ENCODE assay signal across 25 mouse cellular contexts in the genomic region with DNA sequence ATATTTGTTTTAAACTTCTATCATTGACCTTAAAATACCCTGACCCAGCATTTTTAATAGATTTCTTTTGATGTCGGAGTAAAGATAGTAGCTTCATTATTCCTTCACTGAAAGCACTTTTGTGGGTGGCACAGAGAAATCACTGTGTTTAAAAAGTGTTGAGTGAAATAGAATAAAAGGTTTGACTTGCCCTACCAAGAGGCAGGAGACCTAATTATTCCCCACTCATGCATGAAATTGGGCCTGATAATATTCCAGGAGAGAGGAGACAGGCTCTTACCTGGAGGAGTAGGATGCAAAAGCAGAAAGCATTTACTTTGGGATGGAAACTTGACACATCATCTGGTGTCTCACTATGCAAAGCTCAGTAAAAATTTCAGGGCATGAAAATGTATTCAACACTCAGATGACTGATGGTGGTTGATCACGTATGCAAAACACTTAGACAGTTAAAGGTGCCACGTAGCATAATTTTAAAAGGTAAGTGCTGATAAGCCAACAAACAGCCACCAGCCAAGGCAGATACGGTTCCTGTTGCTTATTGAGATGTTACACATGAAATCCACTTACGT.
DNase-seq lines count a peak whose midpoint lies in the region; ATAC-seq and TF ChIP-seq lines count a peak whose summit lies in the region.
"Had no signal": no experiment of that assay in that cellular context is flagged by ENCODE, and none has a peak within 500 bp of the region (broad histone marks: within the 10 kb centered on the region; RNA-seq: fewer than 3 reads in every experiment).

No protein-coding gene starts in this region.

- DNase-seq in forebrain, embryonic 14.5 days (ENCODE audit: low spot score): no peak
- no peak for DNase-seq in kidney, postnatal 25 days
- DNase-seq in brain, embryonic 14.5 days (ENCODE audit: low read depth): peak; percentile 39
- DNase-seq in natural killer cell, adult 2 months (ENCODE audit: low spot score in 2 of 2): no peak
- DNase-seq in left cerebral cortex, adult 18-20 months (ENCODE audit: low spot score in 2 of 2): no peak
- DNase-seq: adrenal gland, postnatal 10 days; cerebellum, adult 18-20 months; cerebellum, adult 9-10 months; cerebellum, postnatal 14 days; gastrocnemius, postnatal 10 days; gastrocnemius, postnatal 36 days; heart, adult 2 months; heart, postnatal 14 days; heart, postnatal 4 days had no signal

- H3K36me3 ChIP-seq in forebrain, embryonic 16.5 days (ENCODE audit: control insufficient read depth, insufficient read depth): no peaks in the 10 kb centered on the region
- no peaks in the 10 kb centered on the region for H3K36me3 ChIP-seq in forebrain, embryonic 14.5 days (ENCODE audit: control insufficient read depth, insufficient read depth, low read length)
- no peaks in the 10 kb centered on the region for H3K36me3 ChIP-seq in kidney, embryonic 15.5 days
- H3K36me3 ChIP-seq: forebrain, embryonic 10.5 days; forebrain, embryonic 15.5 days had no signal

- 73% methylated on average over 5 of the region's 5 CpGs for WGBS in forebrain, embryonic 16.5 days
- WGBS in forebrain, embryonic 14.5 days: 77% methylated on average over 5 of the region's 5 CpGs
- WGBS in kidney, embryonic 15.5 days: 67% methylated on average over 5 of the region's 5 CpGs

- H3K27ac ChIP-seq in forebrain, embryonic 16.5 days (ENCODE audit: low read length): no peak overlapping the region
- no peak overlapping the region for H3K27ac ChIP-seq in forebrain, embryonic 14.5 days (ENCODE audit: low read depth, low read length)
- H3K27ac ChIP-seq in kidney, embryonic 15.5 days: 0 out of 2 replicates have a peak overlapping the region, but pooled peaks have one; percentile 9
- H3K27ac ChIP-seq: forebrain, embryonic 10.5 days; forebrain, embryonic 15.5 days; heart, adult 2 months; heart, embryonic 10.5 days; heart, embryonic 13.5 days; hindbrain, embryonic 14.5 days; hindbrain, postnatal 0 days had no signal

- no peaks in the 10 kb centered on the region for H3K4me1 ChIP-seq in forebrain, embryonic 16.5 days (replicated peaks; ENCODE audit: control insufficient read depth, insufficient read depth, low read length)
- H3K4me1 ChIP-seq in forebrain, embryonic 14.5 days (ENCODE audit: control insufficient read depth, insufficient read depth, low read length): no peaks in the 10 kb centered on the region
- H3K4me1 ChIP-seq in kidney, embryonic 15.5 days: peaks cover 16% of the 10 kb centered on the region
- H3K4me1 ChIP-seq: forebrain, embryonic 10.5 days; forebrain, embryonic 15.5 days had no signal

- no peak overlapping the region for H3K4me2 ChIP-seq in forebrain, embryonic 16.5 days (ENCODE audit: low read length)
- H3K4me2 ChIP-seq in forebrain, embryonic 14.5 days (ENCODE audit: low read length): no peak overlapping the region
- H3K4me2 ChIP-seq in kidney, embryonic 15.5 days: no peak overlapping the region
- H3K4me2 ChIP-seq: forebrain, embryonic 15.5 days; heart, embryonic 13.5 days; hindbrain, embryonic 14.5 days had no signal

- no peak overlapping the region for H3K9ac ChIP-seq in forebrain, embryonic 16.5 days (replicated peaks; ENCODE audit: low read depth, low read length)
- H3K9ac ChIP-seq in forebrain, embryonic 14.5 days (ENCODE audit: low read length): no peak overlapping the region
- no peak overlapping the region for H3K9ac ChIP-seq in kidney, embryonic 15.5 days
- H3K9ac ChIP-seq: forebrain, embryonic 15.5 days; heart, embryonic 13.5 days; hindbrain, embryonic 14.5 days had no signal

- no peak for TF ChIP-seq POLR2A in brain, embryonic 14.5 days (IDR thresholded peaks at IDR 0.05; ENCODE audit: borderline replicate concordance, extremely low read depth, insufficient read depth, insufficient read length, poor library complexity, severe bottlenecking)

- no peaks in the 10 kb centered on the region for H3K9me3 ChIP-seq in forebrain, embryonic 16.5 days (ENCODE audit: control insufficient read depth, low read length)
- H3K9me3 ChIP-seq in forebrain, embryonic 14.5 days (replicated peaks; ENCODE audit: control insufficient read depth, low read length): no peaks in the 10 kb centered on the region
- H3K9me3 ChIP-seq in kidney, embryonic 15.5 days (replicated peaks): no peaks in the 10 kb centered on the region
- H3K9me3 ChIP-seq: forebrain, embryonic 10.5 days; forebrain, embryonic 15.5 days; G1E; heart, embryonic 10.5 days; heart, embryonic 13.5 days had no signal

- H3K4me3 ChIP-seq in forebrain, embryonic 16.5 days (replicated peaks; ENCODE audit: low read length): no peak overlapping the region
- no peak overlapping the region for H3K4me3 ChIP-seq in forebrain, embryonic 14.5 days (ENCODE audit: low read depth, low read length)
- no peak overlapping the region for H3K4me3 ChIP-seq in kidney, embryonic 15.5 days (replicated peaks)
- H3K4me3 ChIP-seq: forebrain, embryonic 10.5 days; forebrain, embryonic 15.5 days; heart, adult 2 months; heart, embryonic 10.5 days; heart, embryonic 13.5 days had no signal

- no peak for TF ChIP-seq CTCF in brain, embryonic 14.5 days (IDR thresholded peaks at IDR 0.05; ENCODE audit: borderline replicate concordance, extremely low read depth, insufficient read depth, insufficient read length)

- H3K27me3 ChIP-seq in forebrain, embryonic 16.5 days (replicated peaks; ENCODE audit: control insufficient read depth, insufficient read depth, low read length): no peaks in the 10 kb centered on the region
- H3K27me3 ChIP-seq in forebrain, embryonic 14.5 days (replicated peaks; ENCODE audit: control insufficient read depth, insufficient read depth, low read length): no peaks in the 10 kb centered on the region
- H3K27me3 ChIP-seq in kidney, embryonic 15.5 days: no peaks in the 10 kb centered on the region
- H3K27me3 ChIP-seq: forebrain, embryonic 15.5 days; heart, embryonic 13.5 days; Patski had no signal

- ATAC-seq in forebrain, embryonic 16.5 days: peak; percentile 36; the same call in 1 of the 2 replicates
- ATAC-seq in forebrain, embryonic 14.5 days: no peak
- no peak for ATAC-seq in kidney, embryonic 15.5 days (replicated peaks; ENCODE audit: low FRiP score)
- ATAC-seq: forebrain, embryonic 15.5 days; hindbrain, postnatal 0 days; inflammation-experienced regulatory T-cells, adult 6 months; Patski had no signal
